20 mouse cellular contexts compared by ENCODE assay signal in the genomic region with DNA sequence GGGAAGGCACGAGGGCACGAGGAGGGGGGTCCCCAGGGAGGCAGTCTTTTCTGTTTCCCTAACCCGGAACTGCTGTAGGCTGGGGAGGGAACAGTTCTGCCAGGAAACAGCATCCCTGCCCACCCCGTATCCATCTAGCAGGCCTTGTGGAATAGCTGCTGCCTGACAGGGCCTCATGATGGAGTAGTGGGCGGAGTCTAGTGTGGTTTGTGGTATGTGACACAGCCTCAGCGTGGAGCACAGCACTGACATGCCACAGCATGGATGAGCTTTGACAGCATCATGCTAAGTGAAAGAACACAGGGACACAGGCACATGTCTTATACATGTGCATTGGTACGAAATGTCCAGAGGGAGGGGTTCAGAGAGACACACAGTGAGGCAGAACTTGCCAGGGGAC. TPM values are rescaled to one million over a fixed set of nuclear protein-coding genes. Genes with fewer than 3 reads are reported as not detected.
DNase-seq lines count a peak whose midpoint lies in the region; ATAC-seq lines count a peak whose summit lies in the region.
"Had no signal": no experiment of that assay in that cellular context is flagged by ENCODE, and none has a peak within 500 bp of the region (broad histone marks: within the 10 kb centered on the region; RNA-seq: fewer than 3 reads in every experiment).

No protein-coding gene starts in this region.

- H3K4me3 ChIP-seq in embryonic facial prominence, embryonic 12.5 days = no peak overlapping the region
- no peak overlapping the region for H3K4me3 ChIP-seq in embryonic facial prominence, embryonic 10.5 days
- H3K4me3 ChIP-seq in liver, embryonic 16.5 days (ENCODE audit: low read depth, low read length) = no peak overlapping the region
- no peak overlapping the region for H3K4me3 ChIP-seq in liver, embryonic 12.5 days
- H3K4me3 ChIP-seq: hindbrain, embryonic 15.5 days; midbrain, embryonic 13.5 days; myocyte had no signal

- H3K4me1 ChIP-seq in embryonic facial prominence, embryonic 12.5 days = no peaks in the 10 kb centered on the region
- H3K4me1 ChIP-seq in embryonic facial prominence, embryonic 10.5 days = peaks cover 12% of the 10 kb centered on the region
- H3K4me1 ChIP-seq in liver, embryonic 16.5 days (ENCODE audit: control insufficient read depth, low read depth, low read length) = peaks cover 3% of the 10 kb centered on the region; the same call in 1 of the 2 replicates
- peaks cover 11% of the 10 kb centered on the region for H3K4me1 ChIP-seq in liver, embryonic 12.5 days
- H3K4me1 ChIP-seq: hindbrain, embryonic 15.5 days; midbrain, embryonic 13.5 days had no signal

- no peak overlapping the region for H3K4me2 ChIP-seq in embryonic facial prominence, embryonic 12.5 days (replicated peaks)
- H3K4me2 ChIP-seq in liver, embryonic 16.5 days (ENCODE audit: low read depth, low read length) = no peak overlapping the region
- no peak overlapping the region for H3K4me2 ChIP-seq in liver, embryonic 12.5 days
- H3K4me2 ChIP-seq: hindbrain, embryonic 15.5 days; midbrain, embryonic 13.5 days had no signal

- no peak overlapping the region; the same call in 1 of the 2 replicates for H3K9ac ChIP-seq in embryonic facial prominence, embryonic 12.5 days
- no peak overlapping the region for H3K9ac ChIP-seq in liver, embryonic 16.5 days (ENCODE audit: low read depth, low read length)
- no peak overlapping the region for H3K9ac ChIP-seq in liver, embryonic 12.5 days
- H3K9ac ChIP-seq: hindbrain, embryonic 15.5 days; liver, embryonic 14.5 days; midbrain, embryonic 13.5 days had no signal

- no peaks in the 10 kb centered on the region for H3K9me3 ChIP-seq in embryonic facial prominence, embryonic 12.5 days
- H3K9me3 ChIP-seq in embryonic facial prominence, embryonic 10.5 days = no peaks in the 10 kb centered on the region
- H3K9me3 ChIP-seq in liver, embryonic 16.5 days (replicated peaks; ENCODE audit: control insufficient read depth, low read length) = no peaks in the 10 kb centered on the region
- H3K9me3 ChIP-seq in liver, embryonic 12.5 days (replicated peaks) = no peaks in the 10 kb centered on the region
- H3K9me3 ChIP-seq: hindbrain, embryonic 15.5 days; midbrain, embryonic 13.5 days had no signal

- no peak for DNase-seq in embryonic facial prominence, embryonic 10.5 days (ENCODE audit: low spot score)
- peak; percentile 57 for DNase-seq in 416B (ENCODE audit: low read depth)
- DNase-seq in gastrocnemius, postnatal 10 days = no peak
- no peak for DNase-seq in ovary, postnatal 10 days (ENCODE audit: low spot score)
- DNase-seq: adrenal gland, postnatal 25 days; cerebellum, adult 8-10 months; gastrocnemius, postnatal 14 days; heart, postnatal 10 days; kidney, adult 11 months; kidney, postnatal 25 days; layer of hippocampus, adult 9-11 months had no signal

- H3K27me3 ChIP-seq in embryonic facial prominence, embryonic 12.5 days = no peaks in the 10 kb centered on the region
- H3K27me3 ChIP-seq in embryonic facial prominence, embryonic 10.5 days (replicated peaks; ENCODE audit: low read depth, poor library complexity, severe bottlenecking) = no peaks in the 10 kb centered on the region
- H3K27me3 ChIP-seq in liver, embryonic 16.5 days (ENCODE audit: control insufficient read depth, insufficient read depth, low read depth, low read length) = no peaks in the 10 kb centered on the region
- no peaks in the 10 kb centered on the region for H3K27me3 ChIP-seq in liver, embryonic 12.5 days (replicated peaks)
- H3K27me3 ChIP-seq: hindbrain, embryonic 15.5 days; midbrain, embryonic 13.5 days had no signal

- H3K27ac ChIP-seq in embryonic facial prominence, embryonic 12.5 days = no peak overlapping the region
- no peak overlapping the region for H3K27ac ChIP-seq in embryonic facial prominence, embryonic 10.5 days (replicated peaks)
- H3K27ac ChIP-seq in liver, embryonic 16.5 days (ENCODE audit: low read length) = no peak overlapping the region
- H3K27ac ChIP-seq in liver, embryonic 12.5 days = no peak overlapping the region
- H3K27ac ChIP-seq: hindbrain, embryonic 15.5 days; liver, embryonic 14.5 days; midbrain, embryonic 13.5 days had no signal

- peak; percentile 3; the same call in 1 of the 2 replicates for ATAC-seq in embryonic facial prominence, embryonic 12.5 days (ENCODE audit: insufficient number of reproducible peaks, insufficient read depth, low FRiP score, low TSS enrichment)
- ATAC-seq in liver, embryonic 16.5 days (ENCODE audit: low read depth) = 0 out of 2 replicates have a peak, but pooled peaks have one; percentile 24
- no peak for ATAC-seq in liver, embryonic 12.5 days
- ATAC-seq in hematopoietic stem cell, adult 5-6 weeks (replicated peaks in 1 of 2; ENCODE audit: insufficient read depth in 1 of 2, low FRiP score in 2 of 2, low TSS enrichment in 1 of 2, low read depth in 1 of 2, poor library complexity in 2 of 2, severe bottlenecking in 2 of 2) = peak; percentile 27 to 56; a peak in 2 of 4 replicates
- ATAC-seq: midbrain, embryonic 13.5 days had no signal

- peaks cover 15% of the 10 kb centered on the region; the same call in 1 of the 2 replicates for H3K36me3 ChIP-seq in embryonic facial prominence, embryonic 12.5 days
- H3K36me3 ChIP-seq in embryonic facial prominence, embryonic 10.5 days (replicated peaks) = peaks cover 17% of the 10 kb centered on the region
- peaks cover 30% of the 10 kb centered on the region for H3K36me3 ChIP-seq in liver, embryonic 16.5 days (ENCODE audit: control insufficient read depth, insufficient read depth)
- peaks cover 96% of the 10 kb centered on the region for H3K36me3 ChIP-seq in liver, embryonic 12.5 days

- WGBS in embryonic facial prominence, embryonic 12.5 days = 61% methylated on average over 7 of the region's 7 CpGs
- WGBS in embryonic facial prominence, embryonic 10.5 days = 71% methylated on average over 7 of the region's 7 CpGs
- WGBS in liver, embryonic 16.5 days (ENCODE audit: insufficient replicate concordance) = 50% methylated on average over 7 of the region's 7 CpGs
- WGBS in liver, embryonic 12.5 days (ENCODE audit: insufficient replicate concordance) = 62% methylated on average over 7 of the region's 7 CpGs

RNA-seq across cellular contexts. Expression of a gene that starts 30.1 kb away (rescaled TPM):
- 2.9 and 3.4 TPM in 2 replicates for polyA plus RNA-seq in embryonic facial prominence, embryonic 12.5 days (2016; fragmentation: Nextera tagmentation; extraction: Ambion mirVana)
- 1.2 and 2.2 TPM in 2 replicates for polyA plus RNA-seq in embryonic facial prominence, embryonic 10.5 days (2016; fragmentation: Nextera tagmentation; extraction: Ambion mirVana)
- polyA plus RNA-seq in liver, embryonic 16.5 days (2015; fragmentation: Nextera tagmentation; extraction: Ambion mirVana) = 1.7 and 2.3 TPM in 2 replicates
- polyA plus RNA-seq in liver, embryonic 12.5 days (2016; fragmentation: Nextera tagmentation; extraction: Ambion mirVana) = 3.9 and 4.8 TPM in 2 replicates
- 7.1 and 12.3 TPM in 2 replicates for total RNA-seq in hematopoietic stem cell, adult 5-6 weeks (2017)
- 1 to 10 TPM in 1 of 2 experiments, under 1 TPM in 1; 0.68 to 1.4 TPM for total RNA-seq in gastrocnemius, postnatal 10 days (2021)

RNA-seq across cellular contexts. Expression of a gene that starts 34.2 kb away (rescaled TPM):
- polyA plus RNA-seq in embryonic facial prominence, embryonic 12.5 days (2016; fragmentation: Nextera tagmentation; extraction: Ambion mirVana) = 14.8 and 16.6 TPM in 2 replicates
- polyA plus RNA-seq in embryonic facial prominence, embryonic 10.5 days (2016; fragmentation: Nextera tagmentation; extraction: Ambion mirVana) = 11.3 and 11.9 TPM in 2 replicates
- polyA plus RNA-seq in liver, embryonic 16.5 days (2015; fragmentation: Nextera tagmentation; extraction: Ambion mirVana) = 25.1 and 26.1 TPM in 2 replicates
- polyA plus RNA-seq in liver, embryonic 12.5 days (2016; fragmentation: Nextera tagmentation; extraction: Ambion mirVana) = 28.2 and 30.3 TPM in 2 replicates
- total RNA-seq in hematopoietic stem cell, adult 5-6 weeks (2017) = 0.56 and 2.7 TPM in 2 replicates
- total RNA-seq in gastrocnemius, postnatal 10 days (2021) = 10 to 100 TPM; 16.3 to 16.9 TPM

RNA-seq across cellular contexts. Expression of a gene that starts 39.6 kb away (rescaled TPM):
- polyA plus RNA-seq in embryonic facial prominence, embryonic 12.5 days (2016; fragmentation: Nextera tagmentation; extraction: Ambion mirVana) = 11.7 and 12.4 TPM in 2 replicates
- 8.1 TPM in 2 replicates for polyA plus RNA-seq in embryonic facial prominence, embryonic 10.5 days (2016; fragmentation: Nextera tagmentation; extraction: Ambion mirVana)
- polyA plus RNA-seq in liver, embryonic 16.5 days (2015; fragmentation: Nextera tagmentation; extraction: Ambion mirVana) = 3.5 and 4.1 TPM in 2 replicates
- 6.0 and 6.1 TPM in 2 replicates for polyA plus RNA-seq in liver, embryonic 12.5 days (2016; fragmentation: Nextera tagmentation; extraction: Ambion mirVana)
- 2.3 and 2.8 TPM in 2 replicates for total RNA-seq in hematopoietic stem cell, adult 5-6 weeks (2017)
- total RNA-seq in gastrocnemius, postnatal 10 days (2021) = 10 to 100 TPM; 11.0 to 17.1 TPM

RNA-seq across cellular contexts. Expression of a gene that starts 55.6 kb away (rescaled TPM):
- not detected in 2 replicates for polyA plus RNA-seq in embryonic facial prominence, embryonic 12.5 days (2016; fragmentation: Nextera tagmentation; extraction: Ambion mirVana)
- polyA plus RNA-seq in embryonic facial prominence, embryonic 10.5 days (2016; fragmentation: Nextera tagmentation; extraction: Ambion mirVana) = not detected in 2 replicates
- polyA plus RNA-seq in liver, embryonic 16.5 days (2015; fragmentation: Nextera tagmentation; extraction: Ambion mirVana) = not detected in 2 replicates
- polyA plus RNA-seq in liver, embryonic 12.5 days (2016; fragmentation: Nextera tagmentation; extraction: Ambion mirVana) = not detected in 2 replicates
- 0.25 TPM in 1 of 2 replicates, not detected in the other for total RNA-seq in hematopoietic stem cell, adult 5-6 weeks (2017)
- total RNA-seq in gastrocnemius, postnatal 10 days (2021) = not detected
- total RNA-seq: adrenal gland, postnatal 25 days; gastrocnemius, postnatal 14 days; heart, postnatal 10 days; left cerebral cortex, adult 8-10 months had no signal
- polyA plus RNA-seq: liver, embryonic 14.5 days; myocyte had no signal
